Mouse (Mus musculus): Measurements from ENCODE around the gene Prph. TPM values are rescaled to one million over a fixed set of nuclear protein-coding genes. Genes with fewer than 3 reads are reported as not detected.
"Not testable (repeated sequence)": the region's sequence is repeated elsewhere in the genome, so short reads cannot be mapped to it uniquely, and the experiment has no call there.

Prph gene
- polyA plus RNA-seq, 1 experiment from 2014 or later, result 0.11 TPM

GRCm38 (mm10) chr15:99038025-99038424 is 16.9 kb upstream of the Prph start:
- Histone ChIP-seq H3K9ac (ENCODE audit: low read length) (no peak overlapping the region), H3K27ac (replicated peaks; ENCODE audit: low read depth, low read length) (no peak overlapping the region), H3K4me2 (ENCODE audit: low read depth, severe bottlenecking) (no peak overlapping the region), H3K27me3 (ENCODE audit: control insufficient read depth, insufficient read depth, low read length) (no peaks in the 10 kb centered on the region), H3K36me3 (ENCODE audit: control insufficient read depth, insufficient read depth, low read length) (peaks cover 12% of the 10 kb centered on the region), H3K4me1 (ENCODE audit: control insufficient read depth, insufficient read depth, low read length) (no peaks in the 10 kb centered on the region), H3K9me3 (ENCODE audit: control insufficient read depth, low read length) (no peaks in the 10 kb centered on the region), H3K4me3 (ENCODE audit: low read depth, low read length) (no peak overlapping the region)
- no peak for ATAC-seq (ENCODE audit: insufficient number of reproducible peaks, low FRiP score, low TSS enrichment, low read depth)
- DNase-seq (ENCODE audit: low spot score), result no peak
- WGBS, result 84% methylated on average over 1 of the region's 1 CpGs

DNA sequence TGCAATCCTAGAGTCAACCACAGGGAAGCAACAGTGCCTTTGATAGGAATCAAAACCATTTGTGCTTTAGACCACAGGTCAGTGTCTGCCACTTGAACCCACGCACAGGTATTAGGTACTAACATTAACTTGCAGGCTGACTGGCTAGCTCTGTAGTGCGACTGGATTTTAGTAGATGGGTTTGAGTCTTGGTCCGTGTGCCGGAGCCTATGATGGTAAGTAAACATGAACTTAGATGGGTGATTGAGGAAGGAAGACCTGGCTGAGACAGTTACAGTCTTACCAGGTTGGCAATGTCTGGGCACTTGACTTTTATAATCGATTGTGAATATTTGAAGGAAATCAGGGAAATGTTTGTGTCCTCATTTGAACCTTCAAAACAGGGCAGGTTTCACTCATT is 16.2 kb upstream of the Prph start:
- no peak overlapping the region for H3K27ac ChIP-seq (replicated peaks; ENCODE audit: low read depth, low read length)
- H3K4me3 ChIP-seq (ENCODE audit: low read depth, low read length), result no peak overlapping the region
- H3K36me3 ChIP-seq (ENCODE audit: control insufficient read depth, insufficient read depth, low read length), result peaks cover 12% of the 10 kb centered on the region
- no peaks in the 10 kb centered on the region for H3K9me3 ChIP-seq (ENCODE audit: control insufficient read depth, low read length)
- no peak overlapping the region for H3K4me2 ChIP-seq (ENCODE audit: low read depth, severe bottlenecking)
- H3K27me3 ChIP-seq (ENCODE audit: control insufficient read depth, insufficient read depth, low read length), result no peaks in the 10 kb centered on the region
- 92% methylated on average over 5 of the region's 5 CpGs for WGBS
- ATAC-seq (ENCODE audit: insufficient number of reproducible peaks, low FRiP score, low TSS enrichment, low read depth), result no peak
- no peak overlapping the region for H3K9ac ChIP-seq (ENCODE audit: low read length)
- DNase-seq (ENCODE audit: low spot score), result no peak
- no peaks in the 10 kb centered on the region for H3K4me1 ChIP-seq (ENCODE audit: control insufficient read depth, insufficient read depth, low read length)

GRCm38 (mm10) chr15:99039306-99039705 is 15.7 kb upstream of the Prph start:
- Histone ChIP-seq H3K36me3 (ENCODE audit: control insufficient read depth, insufficient read depth, low read length) (peaks cover 12% of the 10 kb centered on the region), H3K9ac (ENCODE audit: low read length) (no peak overlapping the region), H3K4me3 (ENCODE audit: low read depth, low read length) (no peak overlapping the region), H3K27ac (replicated peaks; ENCODE audit: low read depth, low read length) (no peak overlapping the region), H3K4me2 (ENCODE audit: low read depth, severe bottlenecking) (no peak overlapping the region), H3K27me3 (ENCODE audit: control insufficient read depth, insufficient read depth, low read length) (no peaks in the 10 kb centered on the region), H3K4me1 (ENCODE audit: control insufficient read depth, insufficient read depth, low read length) (no peaks in the 10 kb centered on the region), H3K9me3 (ENCODE audit: control insufficient read depth, low read length) (no peaks in the 10 kb centered on the region)
- 88% methylated on average over 4 of the region's 4 CpGs for WGBS
- DNase-seq (ENCODE audit: low spot score), result no peak
- ATAC-seq (ENCODE audit: insufficient number of reproducible peaks, low FRiP score, low TSS enrichment, low read depth), result no peak

- Histone ChIP-seq H3K36me3 (ENCODE audit: control insufficient read depth, insufficient read depth, low read length) (peaks cover 10% of the 10 kb centered on the region), H3K4me1 (ENCODE audit: control insufficient read depth, insufficient read depth, low read length) (no peaks in the 10 kb centered on the region), H3K9ac (ENCODE audit: low read length) (no peak overlapping the region), H3K27me3 (ENCODE audit: control insufficient read depth, insufficient read depth, low read length) (no peaks in the 10 kb centered on the region), H3K4me3 (ENCODE audit: low read depth, low read length) (no peak overlapping the region), H3K9me3 (ENCODE audit: control insufficient read depth, low read length) (no peaks in the 10 kb centered on the region), H3K4me2 (ENCODE audit: low read depth, severe bottlenecking) (no peak overlapping the region), H3K27ac (replicated peaks; ENCODE audit: low read depth, low read length) (no peak overlapping the region)
- 67% methylated on average over 26 of the region's 26 CpGs for WGBS
- DNase-seq (ENCODE audit: low spot score) (no peak), ATAC-seq (ENCODE audit: insufficient number of reproducible peaks, low FRiP score, low TSS enrichment, low read depth) (no peak)
Measured at GRCm38 (mm10) chr15:99039996-99040919, 14.7 kb upstream of the Prph start.

GRCm38 (mm10) chr15:99040920-99041856 is 13.8 kb upstream of the Prph start:
- no peak overlapping the region for H3K4me3 ChIP-seq (ENCODE audit: low read depth, low read length)
- H3K27me3 ChIP-seq (ENCODE audit: control insufficient read depth, insufficient read depth, low read length), result no peaks in the 10 kb centered on the region
- no peaks in the 10 kb centered on the region for H3K4me1 ChIP-seq (ENCODE audit: control insufficient read depth, insufficient read depth, low read length)

DNA sequence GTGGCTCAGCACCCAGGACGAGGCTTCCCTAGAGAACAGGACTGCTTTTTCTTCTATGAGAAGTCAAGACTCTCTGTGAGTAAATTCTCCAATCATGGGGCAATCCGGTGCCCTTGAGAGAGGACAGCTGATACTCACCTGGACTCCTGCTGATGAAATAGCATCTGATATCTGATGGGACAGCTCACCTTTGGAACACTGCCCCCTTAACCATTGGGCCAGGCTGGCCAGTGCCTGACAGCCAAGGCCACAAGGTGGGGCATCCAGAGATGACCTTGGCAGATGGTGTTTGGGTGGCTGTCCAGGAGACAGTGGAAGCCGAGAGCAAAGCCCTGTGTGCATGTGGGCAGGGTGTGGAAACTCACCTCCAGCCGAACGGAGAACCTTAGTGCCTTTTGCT is 12.6 kb upstream of the Prph start:
- DNase-seq (ENCODE audit: low spot score) (no peak), ATAC-seq (ENCODE audit: insufficient number of reproducible peaks, low FRiP score, low TSS enrichment, low read depth) (no peak)
- WGBS, result 85% methylated on average over 5 of the region's 5 CpGs
- Histone ChIP-seq H3K9ac (ENCODE audit: low read length) (no peak overlapping the region), H3K4me3 (ENCODE audit: low read depth, low read length) (no peak overlapping the region), H3K27me3 (ENCODE audit: control insufficient read depth, insufficient read depth, low read length) (no peaks in the 10 kb centered on the region), H3K27ac (replicated peaks; ENCODE audit: low read depth, low read length) (no peak overlapping the region), H3K4me2 (ENCODE audit: low read depth, severe bottlenecking) (no peak overlapping the region), H3K4me1 (ENCODE audit: control insufficient read depth, insufficient read depth, low read length) (no peaks in the 10 kb centered on the region), H3K9me3 (ENCODE audit: control insufficient read depth, low read length) (no peaks in the 10 kb centered on the region), H3K36me3 (ENCODE audit: control insufficient read depth, insufficient read depth, low read length) (0 out of 2 replicates have a peak, but pooled peaks cover 2% of the 10 kb centered on the region)

More at GRCm38 (mm10) chr15:99040920-99041856, 13.8 kb upstream of the Prph start:
- DNase-seq (ENCODE audit: low spot score) (no peak), ATAC-seq (ENCODE audit: insufficient number of reproducible peaks, low FRiP score, low TSS enrichment, low read depth) (no peak)
- H3K9ac ChIP-seq (ENCODE audit: low read length), result 0 out of 2 replicates have a peak overlapping the region, but pooled peaks have one; percentile 17
- peaks cover 5% of the 10 kb centered on the region for H3K36me3 ChIP-seq (ENCODE audit: control insufficient read depth, insufficient read depth, low read length)
- no peak overlapping the region for H3K27ac ChIP-seq (replicated peaks; ENCODE audit: low read depth, low read length)
- WGBS, result 70% methylated on average over 21 of the region's 21 CpGs
- no peaks in the 10 kb centered on the region for H3K9me3 ChIP-seq (ENCODE audit: control insufficient read depth, low read length)
- H3K4me2 ChIP-seq (ENCODE audit: low read depth, severe bottlenecking), result no peak overlapping the region

GRCm38 (mm10) chr15:99044854-99045253 is 10.1 kb upstream of the Prph start:
- WGBS, result 41% methylated on average over 3 of the region's 3 CpGs
- H3K27me3 ChIP-seq (ENCODE audit: control insufficient read depth, insufficient read depth, low read length), result no peaks in the 10 kb centered on the region

GRCm38 (mm10) chr15:99045734-99046133 is 9.2 kb upstream of the Prph start:
- not testable (repeated sequence) for H3K9me3 ChIP-seq (ENCODE audit: control insufficient read depth, low read length); H3K27me3 ChIP-seq (ENCODE audit: control insufficient read depth, insufficient read depth, low read length); H3K4me3 ChIP-seq (ENCODE audit: low read depth, low read length); ATAC-seq (ENCODE audit: insufficient number of reproducible peaks, low FRiP score, low TSS enrichment, low read depth); H3K27ac ChIP-seq (replicated peaks; ENCODE audit: low read depth, low read length); H3K4me1 ChIP-seq (ENCODE audit: control insufficient read depth, insufficient read depth, low read length); DNase-seq (ENCODE audit: low spot score); H3K4me2 ChIP-seq (ENCODE audit: low read depth, severe bottlenecking); H3K9ac ChIP-seq (ENCODE audit: low read length); H3K36me3 ChIP-seq (ENCODE audit: control insufficient read depth, insufficient read depth, low read length)
- WGBS, result 88% methylated on average over 6 of the region's 6 CpGs

More at GRCm38 (mm10) chr15:99044854-99045253, 10.1 kb upstream of the Prph start:
- DNase-seq (ENCODE audit: low spot score) (peak; percentile 42), ATAC-seq (ENCODE audit: insufficient number of reproducible peaks, low FRiP score, low TSS enrichment, low read depth) (no peak)
- H3K36me3 ChIP-seq (ENCODE audit: control insufficient read depth, insufficient read depth, low read length), result no peaks in the 10 kb centered on the region
- H3K4me3 ChIP-seq (ENCODE audit: low read depth, low read length), result no peak overlapping the region
- no peaks in the 10 kb centered on the region for H3K4me1 ChIP-seq (ENCODE audit: control insufficient read depth, insufficient read depth, low read length)
- H3K27ac ChIP-seq (replicated peaks; ENCODE audit: low read depth, low read length), result no peak overlapping the region
- no peak overlapping the region for H3K9ac ChIP-seq (ENCODE audit: low read length)
- H3K9me3 ChIP-seq (ENCODE audit: control insufficient read depth, low read length), result no peaks in the 10 kb centered on the region
- no peak overlapping the region for H3K4me2 ChIP-seq (ENCODE audit: low read depth, severe bottlenecking)

Measured in limb, embryonic 11.5 days (tissue).